Mouse (Mus musculus) spleen, adult 2 months (tissue): ENCODE results near the gene Dhx32.

Source experiments
- CTCF ChIP-seq: fragments of 200-500 bp; IDR thresholded peaks from 2 replicates; pipeline ENCODE4 v1.5.1; 2011; ENCODE audit warnings: mild to moderate bottlenecking, inconsistent platforms; ENCODE audit not compliant: insufficient read depth, insufficient read length, insufficient replicate concordance; ENCODE audit errors: extremely low read depth
- POLR2A ChIP-seq: fragments of 200-500 bp; IDR thresholded peaks from 2 replicates; pipeline ENCODE4 v1.6.1; 2011; ENCODE audit warnings: low read depth, low read length, inconsistent platforms

GRCm38 (mm10) chr7:133730324-133731191 is 52.0 kb downstream of the Dhx32 start:
- no peak for TF ChIP-seq CTCF
- TF ChIP-seq POLR2A: no peak
